Mouse (Mus musculus): ENCODE measurements at regions not wholly inside any gene's neighbourhood (a gene's known extent, or its start where the extent isn't known, plus 50 kb on each side); places are given as distances from the start of the nearest gene placed in this dataset.

GRCm38 (mm10) chr11:56150825-56151342, 110.1 kb upstream of the Nmur2 start:
- no peak overlapping the region for H3K9ac ChIP-seq (ENCODE audit: low read depth, poor library complexity, severe bottlenecking)
- TF ChIP-seq POLR2A (IDR thresholded peaks at IDR 0.05; ENCODE audit: insufficient read depth, low read length) (no peak), EP300 (IDR thresholded peaks at IDR 0.05; ENCODE audit: insufficient read depth, low read depth, low read length) (no peak), CTCF (IDR thresholded peaks at IDR 0.05; ENCODE audit: low read depth, low read length) (no peak)
- no peaks in the 10 kb centered on the region for H3K36me3 ChIP-seq (ENCODE audit: control insufficient read depth, insufficient read depth, low read length, poor library complexity, severe bottlenecking)
- no peaks in the 10 kb centered on the region for H3K4me1 ChIP-seq (ENCODE audit: control insufficient read depth, insufficient read depth, low read length)
- no peaks in the 10 kb centered on the region for H3K27me3 ChIP-seq (ENCODE audit: control insufficient read depth, insufficient read depth, low read length, poor library complexity, severe bottlenecking)
- H3K27ac ChIP-seq (ENCODE audit: insufficient read depth, low read length), result no peak overlapping the region
- H3K4me3 ChIP-seq (ENCODE audit: low read depth, low read length), result no peak overlapping the region
- H3K9me3 ChIP-seq (replicated peaks; ENCODE audit: control insufficient read depth, insufficient read depth, low read length, poor library complexity, severe bottlenecking), result no peaks in the 10 kb centered on the region

- no peaks in the 10 kb centered on the region for H3K27me3 ChIP-seq (ENCODE audit: control insufficient read depth, insufficient read depth, low read length, poor library complexity, severe bottlenecking)
- no peaks in the 10 kb centered on the region for H3K9me3 ChIP-seq (replicated peaks; ENCODE audit: control insufficient read depth, insufficient read depth, low read length, poor library complexity, severe bottlenecking)
- no peaks in the 10 kb centered on the region for H3K36me3 ChIP-seq (ENCODE audit: control insufficient read depth, insufficient read depth, low read length, poor library complexity, severe bottlenecking)
- no peak overlapping the region for H3K4me3 ChIP-seq (ENCODE audit: low read depth, low read length)
- no peak for TF ChIP-seq POLR2A (IDR thresholded peaks at IDR 0.05; ENCODE audit: insufficient read depth, low read length)
- no peak for TF ChIP-seq CTCF (IDR thresholded peaks at IDR 0.05; ENCODE audit: low read depth, low read length)
- TF ChIP-seq EP300 (IDR thresholded peaks at IDR 0.05; ENCODE audit: insufficient read depth, low read depth, low read length), result no peak
- no peak overlapping the region for H3K9ac ChIP-seq (ENCODE audit: low read depth, poor library complexity, severe bottlenecking)
- H3K4me1 ChIP-seq (ENCODE audit: control insufficient read depth, insufficient read depth, low read length), result no peaks in the 10 kb centered on the region
- no peak overlapping the region for H3K27ac ChIP-seq (ENCODE audit: insufficient read depth, low read length)
These were observed 108.9 kb upstream of the Nmur2 start for GRCm38 (mm10) chr11:56149752-56150151.

- TF ChIP-seq CTCF (IDR thresholded peaks at IDR 0.05; ENCODE audit: low read depth, low read length), result no peak
- TF ChIP-seq EP300 (IDR thresholded peaks at IDR 0.05; ENCODE audit: insufficient read depth, low read depth, low read length), result no peak
- no peak for TF ChIP-seq POLR2A (IDR thresholded peaks at IDR 0.05; ENCODE audit: insufficient read depth, low read length)
- no peak overlapping the region for H3K4me3 ChIP-seq (ENCODE audit: low read depth, low read length)
- no peaks in the 10 kb centered on the region for H3K4me1 ChIP-seq (ENCODE audit: control insufficient read depth, insufficient read depth, low read length)
- no peaks in the 10 kb centered on the region; the same call in 1 of the 2 replicates for H3K27me3 ChIP-seq (ENCODE audit: control insufficient read depth, insufficient read depth, low read length, poor library complexity, severe bottlenecking)
- no peak overlapping the region for H3K27ac ChIP-seq (ENCODE audit: insufficient read depth, low read length)
- H3K36me3 ChIP-seq (ENCODE audit: control insufficient read depth, insufficient read depth, low read length, poor library complexity, severe bottlenecking), result no peaks in the 10 kb centered on the region
- no peaks in the 10 kb centered on the region for H3K9me3 ChIP-seq (replicated peaks; ENCODE audit: control insufficient read depth, insufficient read depth, low read length, poor library complexity, severe bottlenecking)
- H3K9ac ChIP-seq (ENCODE audit: low read depth, poor library complexity, severe bottlenecking), result no peak overlapping the region
These were observed 108.1 kb upstream of the Nmur2 start for GRCm38 (mm10) chr11:56148956-56149355.

- no peak overlapping the region for H3K4me3 ChIP-seq (ENCODE audit: low read depth, low read length)
- no peaks in the 10 kb centered on the region; the same call in 1 of the 2 replicates for H3K27me3 ChIP-seq (ENCODE audit: control insufficient read depth, insufficient read depth, low read length, poor library complexity, severe bottlenecking)
- no peak overlapping the region for H3K27ac ChIP-seq (ENCODE audit: insufficient read depth, low read length)
- TF ChIP-seq CTCF (IDR thresholded peaks at IDR 0.05; ENCODE audit: low read depth, low read length) (no peak), POLR2A (IDR thresholded peaks at IDR 0.05; ENCODE audit: insufficient read depth, low read length) (no peak), EP300 (IDR thresholded peaks at IDR 0.05; ENCODE audit: insufficient read depth, low read depth, low read length) (no peak)
- no peak overlapping the region for H3K9ac ChIP-seq (ENCODE audit: low read depth, poor library complexity, severe bottlenecking)
- no peaks in the 10 kb centered on the region for H3K4me1 ChIP-seq (ENCODE audit: control insufficient read depth, insufficient read depth, low read length)
- H3K36me3 ChIP-seq (ENCODE audit: control insufficient read depth, insufficient read depth, low read length, poor library complexity, severe bottlenecking), result no peaks in the 10 kb centered on the region
- no peaks in the 10 kb centered on the region for H3K9me3 ChIP-seq (replicated peaks; ENCODE audit: control insufficient read depth, insufficient read depth, low read length, poor library complexity, severe bottlenecking)
These were observed 105.9 kb upstream of the Nmur2 start for GRCm38 (mm10) chr11:56146708-56147107.

DNA sequence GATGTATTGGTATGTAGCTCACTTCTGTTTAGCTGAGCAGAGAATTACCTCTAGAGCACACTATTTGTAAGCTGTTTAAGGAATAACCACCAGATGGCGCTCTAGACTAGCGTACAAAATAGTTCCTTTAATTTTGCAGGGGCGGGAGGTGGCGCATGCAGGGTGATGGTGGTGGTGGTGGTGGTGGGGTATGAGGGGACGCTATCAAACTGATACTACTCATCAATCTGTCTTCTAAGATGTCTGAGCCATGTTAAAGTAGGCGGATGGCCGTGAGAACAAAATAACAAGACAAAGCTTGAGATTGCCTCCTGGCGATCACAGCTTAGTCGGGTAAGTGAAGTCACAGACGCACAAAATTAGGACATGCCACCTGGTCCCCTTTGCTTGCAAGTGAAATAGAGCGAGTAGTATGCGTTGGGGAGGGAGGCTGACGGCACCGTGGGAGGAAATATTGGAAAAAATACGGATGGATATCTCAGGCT, 90.6 kb upstream of the Nmur2 start:
- TF ChIP-seq EP300 (IDR thresholded peaks at IDR 0.05; ENCODE audit: insufficient read depth, low read depth, low read length) (no peak), CTCF (IDR thresholded peaks at IDR 0.05; ENCODE audit: low read depth, low read length) (peak; percentile 47), POLR2A (IDR thresholded peaks at IDR 0.05; ENCODE audit: insufficient read depth, low read length) (no peak)
- no peaks in the 10 kb centered on the region for H3K36me3 ChIP-seq (ENCODE audit: control insufficient read depth, insufficient read depth, low read length, poor library complexity, severe bottlenecking)
- H3K9me3 ChIP-seq (replicated peaks; ENCODE audit: control insufficient read depth, insufficient read depth, low read length, poor library complexity, severe bottlenecking), result no peaks in the 10 kb centered on the region
- H3K4me3 ChIP-seq (ENCODE audit: low read depth, low read length), result no peak overlapping the region
- H3K27me3 ChIP-seq (ENCODE audit: control insufficient read depth, insufficient read depth, low read length, poor library complexity, severe bottlenecking), result no peaks in the 10 kb centered on the region
- H3K27ac ChIP-seq (ENCODE audit: insufficient read depth, low read length), result no peak overlapping the region
- no peaks in the 10 kb centered on the region for H3K4me1 ChIP-seq (ENCODE audit: control insufficient read depth, insufficient read depth, low read length)
- H3K9ac ChIP-seq (ENCODE audit: low read depth, poor library complexity, severe bottlenecking), result no peak overlapping the region

DNA sequence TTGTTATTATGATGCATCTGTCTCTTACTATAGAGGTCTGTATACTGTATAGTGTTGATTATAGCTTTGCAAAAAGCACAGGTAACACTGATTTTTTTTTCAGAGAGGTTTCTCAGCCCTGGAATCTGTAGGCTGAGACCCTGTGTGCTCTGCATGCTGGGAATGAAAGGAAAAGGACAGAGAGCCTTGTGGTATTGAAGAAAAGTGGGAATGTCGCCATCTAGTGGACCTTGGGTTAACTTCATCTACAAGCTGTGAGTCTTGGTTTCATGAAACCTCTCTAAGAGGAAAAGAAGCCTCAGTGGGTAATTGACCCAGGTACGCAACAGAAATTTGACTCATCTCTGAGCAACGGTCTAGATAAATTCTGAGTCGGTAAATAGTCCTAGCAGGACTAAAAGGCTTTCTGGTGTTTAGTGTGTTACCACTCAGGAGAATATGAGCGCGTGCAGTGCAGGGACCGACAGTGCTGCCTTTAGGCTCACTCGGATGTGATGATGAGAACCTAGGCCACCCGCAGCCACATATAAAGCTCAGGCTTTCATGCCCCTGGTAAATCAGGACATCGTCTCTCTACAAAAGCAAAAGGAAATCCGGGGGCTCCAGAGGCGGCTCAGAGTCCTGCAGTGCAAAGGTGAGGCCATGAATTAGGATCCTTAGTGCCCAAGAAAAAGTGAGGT, 75.9 kb upstream of the Nmur2 start:
- Histone ChIP-seq H3K27ac (ENCODE audit: insufficient read depth, low read length) (no peak overlapping the region), H3K4me1 (ENCODE audit: control insufficient read depth, insufficient read depth, low read length) (no peaks in the 10 kb centered on the region), H3K4me3 (ENCODE audit: low read depth, low read length) (no peak overlapping the region), H3K9me3 (replicated peaks; ENCODE audit: control insufficient read depth, insufficient read depth, low read length, poor library complexity, severe bottlenecking) (no peaks in the 10 kb centered on the region), H3K9ac (ENCODE audit: low read depth, poor library complexity, severe bottlenecking) (no peak overlapping the region), H3K27me3 (ENCODE audit: control insufficient read depth, insufficient read depth, low read length, poor library complexity, severe bottlenecking) (no peaks in the 10 kb centered on the region), H3K36me3 (ENCODE audit: control insufficient read depth, insufficient read depth, low read length, poor library complexity, severe bottlenecking) (no peaks in the 10 kb centered on the region)
- no peak for TF ChIP-seq CTCF (IDR thresholded peaks at IDR 0.05; ENCODE audit: low read depth, low read length)
- no peak for TF ChIP-seq EP300 (IDR thresholded peaks at IDR 0.05; ENCODE audit: insufficient read depth, low read depth, low read length)
- TF ChIP-seq POLR2A (IDR thresholded peaks at IDR 0.05; ENCODE audit: insufficient read depth, low read length), result no peak

All from ES-Bruce4 (cell line).